Mouse (Mus musculus) limb, embryonic 15.5 days (tissue): ENCODE results near the gene Tapbpl. TPM values are rescaled to one million over a fixed set of nuclear protein-coding genes. Genes with fewer than 3 reads are reported as not detected.

Experiments
- ATAC-seq: fragments of 200-750 bp; cut with Nextera tagmentation; 2 replicates; pipeline ENCODE4 v1.8.0; 2017; ENCODE audit warnings: low read depth, moderate TSS enrichment; ENCODE audit not compliant: insufficient number of reproducible peaks, low FRiP score, low TSS enrichment
- H3K27ac ChIP-seq: fragments of 300-500 bp; sonication (generic); 2 replicates; pipeline ENCODE4 v1.5.1; 2015; ENCODE audit warnings: moderate library complexity, mild to moderate bottlenecking, inconsistent platforms
- H3K27me3 ChIP-seq: fragments of 300-500 bp; sonication (generic); 2 replicates; pipeline ENCODE4 v1.6.1; 2015; ENCODE audit warnings: inconsistent platforms
- H3K36me3 ChIP-seq: fragments of 300-500 bp; sonication (generic); 2 replicates; pipeline ENCODE4 v1.6.1; 2015; ENCODE audit warnings: inconsistent platforms
- H3K4me1 ChIP-seq: fragments of 300-500 bp; sonication (generic); 2 replicates; pipeline ENCODE4 v1.6.1; 2015; ENCODE audit warnings: inconsistent platforms
- H3K4me2 ChIP-seq: fragments of 300-500 bp; sonication (generic); 2 replicates; pipeline ENCODE4 v1.6.1; 2015; ENCODE audit warnings: mild to moderate bottlenecking, inconsistent platforms
- H3K4me3 ChIP-seq: fragments of 300-500 bp; sonication (generic); 2 replicates; pipeline ENCODE4 v1.5.1; 2015; ENCODE audit warnings: mild to moderate bottlenecking, inconsistent platforms
- H3K9ac ChIP-seq: fragments of 300-500 bp; sonication (generic); 2 replicates; pipeline ENCODE4 v1.6.1; 2015; ENCODE audit warnings: inconsistent platforms
- H3K9me3 ChIP-seq: fragments of 300-500 bp; sonication (generic); 2 replicates; pipeline ENCODE4 v1.6.1; 2016; ENCODE audit warnings: inconsistent platforms
- WGBS: fragments of 180-500 bp; shearing (Covaris S2); methylation state at CpG from one replicate; pipeline ENCODE4 v1.1.7; 2015; 5-methylcytosine and 5-hydroxymethylcytosine counted together
- polyA plus RNA-seq: library from polyadenylated mRNA; unstranded; fragments of >200 nt; fragmentation: Nextera tagmentation; extraction: Ambion mirVana; gene quantifications from 2 replicates; pipeline ENCODE4 v1.2.1, GENCODE M21; 2015

Tapbpl gene
- polyA plus RNA-seq, 1 experiment from 2014 or later = 5.7 TPM

DNA sequence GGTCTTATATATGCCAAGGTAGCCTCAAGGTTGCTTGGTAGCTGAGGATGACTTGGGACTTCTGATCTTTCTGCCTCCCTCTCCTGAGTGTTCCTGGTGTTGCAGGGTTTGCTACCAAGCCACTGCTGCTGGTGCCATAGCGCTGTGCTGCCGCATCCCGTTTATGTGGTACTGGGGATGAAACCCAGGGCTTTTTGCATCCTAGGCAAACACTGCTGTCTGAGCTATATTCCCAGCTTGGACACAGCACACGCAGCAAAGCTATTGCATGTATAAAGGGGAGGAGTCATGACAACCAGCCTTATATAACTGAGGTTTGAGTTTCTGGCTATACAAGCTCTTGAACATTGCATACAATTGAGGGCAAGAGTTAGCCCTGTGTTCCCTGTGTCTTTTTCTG is 5.8 kb upstream of the Tapbpl start:
- H3K27me3 ChIP-seq = no peaks in the 10 kb centered on the region
- H3K36me3 ChIP-seq = no peaks in the 10 kb centered on the region
- no peaks in the 10 kb centered on the region for H3K4me1 ChIP-seq
- ATAC-seq = no peak
- no peak overlapping the region for H3K4me3 ChIP-seq
- H3K27ac ChIP-seq = no peak overlapping the region
- no peak overlapping the region for H3K4me2 ChIP-seq
- no peak overlapping the region for H3K9ac ChIP-seq
- no peaks in the 10 kb centered on the region for H3K9me3 ChIP-seq
- WGBS = 81% methylated on average over 4 of the region's 4 CpGs

DNA sequence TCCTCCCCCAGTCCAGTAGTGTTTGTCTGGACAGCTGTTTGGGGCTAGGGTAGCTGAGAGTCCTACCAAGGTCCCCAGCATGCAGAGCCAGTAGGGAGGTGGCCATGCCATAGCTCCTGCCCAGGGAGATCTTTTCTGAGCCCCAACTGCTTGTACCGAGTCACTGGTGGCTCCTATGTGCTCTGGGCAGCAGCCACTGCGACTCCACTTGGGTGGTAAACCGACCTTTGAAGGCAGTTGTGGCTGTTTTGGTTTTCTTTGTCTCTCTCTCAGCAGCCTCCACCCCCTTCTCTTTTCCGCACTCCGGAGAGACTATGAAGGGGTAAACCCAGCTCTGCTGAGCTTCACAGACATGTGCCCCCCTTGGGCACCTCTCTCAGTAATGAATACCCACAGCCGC is 5.1 kb upstream of the Tapbpl start, which contains the start of gene Cd27:
Cd27 (minus strand) TSS at position 229 of the 400 bp plus-strand sequence.
- Histone ChIP-seq H3K4me1 (peaks cover 6% of the 10 kb centered on the region), H3K4me2 (no peak within 1 kb of the TSS), H3K9ac (no peak within 1 kb of the TSS), H3K27me3 (no peaks in the 10 kb centered on the region), H3K27ac (no peak within 1 kb of the TSS), H3K9me3 (no peaks in the 10 kb centered on the region), H3K4me3 (no peak within 1 kb of the TSS), H3K36me3 (no peaks in the 10 kb centered on the region)
- ATAC-seq = no peak
- 44% methylated on average over 6 of the region's 6 CpGs for WGBS

DNA sequence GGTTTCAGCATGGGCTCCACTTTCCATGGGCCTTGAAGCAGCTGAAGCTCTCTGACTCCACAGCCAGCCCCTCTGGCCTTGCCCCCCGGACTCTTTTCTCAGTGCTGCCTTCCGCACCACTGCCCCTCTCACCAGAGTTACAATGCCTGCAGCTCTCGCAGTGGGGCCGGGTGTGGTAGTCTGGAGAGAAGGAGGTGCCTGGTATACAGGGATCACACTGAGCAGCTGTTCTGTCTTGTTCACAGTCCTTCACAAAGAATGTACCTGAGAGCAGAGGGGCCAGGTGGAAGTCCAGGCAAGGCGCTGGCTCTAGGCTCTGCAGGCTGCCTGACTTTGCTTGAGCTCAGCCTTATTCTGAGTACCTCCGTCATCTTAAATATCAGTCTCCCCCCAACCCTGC is 4.7 kb upstream of the Tapbpl start:
- H3K9me3 ChIP-seq = no peaks in the 10 kb centered on the region
- H3K4me2 ChIP-seq = no peak overlapping the region
- H3K9ac ChIP-seq = no peak overlapping the region
- ATAC-seq = no peak
- WGBS = 84% methylated on average over 6 of the region's 6 CpGs
- H3K36me3 ChIP-seq = no peaks in the 10 kb centered on the region
- H3K27ac ChIP-seq = no peak overlapping the region
- no peak overlapping the region for H3K4me3 ChIP-seq
- no peaks in the 10 kb centered on the region for H3K27me3 ChIP-seq
- peaks cover 11% of the 10 kb centered on the region for H3K4me1 ChIP-seq

DNA sequence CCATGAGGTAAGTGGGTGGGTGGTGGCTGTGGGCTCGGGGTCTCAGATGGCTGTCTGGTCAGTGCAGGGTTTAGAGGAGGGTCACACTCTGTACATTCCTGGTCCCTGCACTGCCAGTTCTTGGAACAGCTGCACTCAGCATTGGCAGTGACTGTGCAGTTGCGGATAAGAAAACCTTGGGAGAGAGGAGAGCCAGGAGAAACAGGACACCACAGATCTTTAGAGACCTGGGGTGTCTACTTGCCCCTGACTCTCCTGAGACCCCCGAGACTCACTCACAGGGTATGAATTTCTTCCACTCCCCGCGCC is 2.8 kb upstream of the Tapbpl start:
- H3K4me1 ChIP-seq = peaks cover 18% of the 10 kb centered on the region
- H3K27ac ChIP-seq = 0 out of 2 replicates have a peak overlapping the region, but pooled peaks have one; percentile 22
- ATAC-seq = no peak
- no peak overlapping the region for H3K4me2 ChIP-seq
- 51% methylated on average over 5 of the region's 5 CpGs for WGBS
- no peak overlapping the region for H3K4me3 ChIP-seq
- no peaks in the 10 kb centered on the region for H3K36me3 ChIP-seq
- H3K9me3 ChIP-seq = no peaks in the 10 kb centered on the region
- no peak overlapping the region for H3K9ac ChIP-seq
- no peaks in the 10 kb centered on the region for H3K27me3 ChIP-seq

DNA sequence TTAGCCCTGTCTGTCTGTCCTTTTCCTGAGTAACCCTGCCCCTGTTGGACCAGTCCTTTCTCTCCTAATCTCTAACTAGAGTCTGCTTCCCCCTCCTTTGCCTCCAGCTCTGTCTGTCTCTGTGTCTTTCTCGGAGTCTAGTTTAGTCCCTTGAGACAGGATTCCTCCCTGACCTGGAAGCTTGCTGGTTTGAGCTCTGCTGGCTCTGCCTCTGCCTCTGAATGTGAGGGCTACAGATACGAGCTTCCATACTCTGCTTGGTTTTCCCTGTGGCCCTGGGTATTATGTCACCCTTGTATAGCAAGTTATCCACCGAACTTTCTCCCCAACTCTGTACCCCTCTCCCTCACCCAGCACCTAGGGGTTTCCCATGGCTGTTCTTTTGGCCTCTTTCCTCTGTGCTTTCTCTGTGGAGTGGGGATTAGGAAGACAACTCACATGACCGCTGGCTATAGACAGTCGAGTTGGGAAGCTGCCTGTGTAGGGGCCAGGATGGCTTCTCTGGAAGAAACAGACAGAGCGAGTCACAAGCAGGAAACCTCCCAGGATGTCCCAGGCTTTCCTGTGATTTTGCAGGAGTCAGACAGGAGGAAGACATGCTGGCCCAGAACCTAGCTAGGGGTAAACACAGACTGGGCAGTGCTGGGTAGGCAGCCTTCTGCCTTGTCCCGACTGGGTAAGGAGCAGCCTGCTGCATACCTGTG is 2.3 kb upstream of the Tapbpl start:
- Histone ChIP-seq H3K4me2 (no peak overlapping the region), H3K4me3 (no peak overlapping the region), H3K9me3 (no peaks in the 10 kb centered on the region), H3K9ac (no peak overlapping the region), H3K4me1 (peaks cover 18% of the 10 kb centered on the region), H3K36me3 (no peaks in the 10 kb centered on the region), H3K27me3 (no peaks in the 10 kb centered on the region), H3K27ac (0 out of 2 replicates have a peak overlapping the region, but pooled peaks have one; percentile 22)
- WGBS = 48% methylated on average over 7 of the region's 7 CpGs
- no peak for ATAC-seq

DNA sequence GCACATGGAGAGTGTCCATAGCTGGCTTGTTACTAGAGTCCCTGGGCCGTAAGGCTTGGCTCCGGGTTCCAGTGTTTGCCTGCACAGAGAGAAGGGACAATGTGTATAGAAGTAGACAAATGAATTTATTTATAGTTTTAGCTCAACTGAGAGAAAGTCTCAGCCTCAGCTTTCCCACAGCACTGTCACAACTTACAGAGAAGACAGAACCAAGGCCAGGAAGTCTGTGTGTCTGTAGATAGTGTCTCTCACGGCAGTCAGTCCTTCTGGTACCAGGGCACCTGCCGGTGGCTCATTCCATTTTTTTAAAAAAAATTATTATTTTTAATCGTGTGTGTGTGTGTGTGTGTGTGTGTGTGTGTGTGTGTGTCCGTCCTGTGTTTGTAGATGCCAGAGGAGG is 856 bp upstream of the Tapbpl start:
- peaks cover 18% of the 10 kb centered on the region for H3K4me1 ChIP-seq

DNA sequence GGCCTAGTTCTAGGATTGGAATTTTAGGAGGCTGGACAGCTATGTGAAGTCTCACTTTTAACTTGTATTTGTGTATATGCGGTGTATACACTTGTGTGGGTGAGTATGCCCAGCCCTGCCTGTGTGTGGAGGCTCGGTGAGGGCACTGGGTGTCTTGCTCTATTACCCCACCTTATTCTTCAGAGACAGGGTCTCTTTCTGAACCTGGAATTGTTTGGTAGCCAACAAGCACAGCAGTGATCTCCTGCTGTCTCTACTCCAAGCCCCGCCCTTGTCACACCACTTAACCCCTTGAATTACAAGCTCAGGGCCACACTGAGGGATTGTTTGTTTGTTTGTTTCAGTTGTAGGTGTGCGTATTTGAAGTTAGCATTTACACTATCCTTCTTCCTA is 381 bp upstream of the Tapbpl start:
- Histone ChIP-seq H3K9ac (no peak overlapping the region), H3K27ac (no peak overlapping the region), H3K4me3 (peak overlapping the region; percentile 48), H3K27me3 (no peaks in the 10 kb centered on the region), H3K4me1 (peaks cover 18% of the 10 kb centered on the region), H3K36me3 (no peaks in the 10 kb centered on the region), H3K9me3 (no peaks in the 10 kb centered on the region), H3K4me2 (peak overlapping the region; percentile 93)
- 0 out of 2 replicates have a peak, but pooled peaks have one; percentile 41 for ATAC-seq
- WGBS = 49% methylated on average over 4 of the region's 4 CpGs

More for the DNA sequence above, 856 bp upstream of the Tapbpl start:
- H3K27me3 ChIP-seq = no peaks in the 10 kb centered on the region
- no peak overlapping the region for H3K9ac ChIP-seq
- no peaks in the 10 kb centered on the region for H3K36me3 ChIP-seq
- H3K27ac ChIP-seq = no peak overlapping the region
- WGBS = 79% methylated on average over 6 of the region's 6 CpGs
- no peak overlapping the region for H3K4me2 ChIP-seq
- H3K9me3 ChIP-seq = no peaks in the 10 kb centered on the region
- no peak for ATAC-seq
- H3K4me3 ChIP-seq = no peak overlapping the region

DNA sequence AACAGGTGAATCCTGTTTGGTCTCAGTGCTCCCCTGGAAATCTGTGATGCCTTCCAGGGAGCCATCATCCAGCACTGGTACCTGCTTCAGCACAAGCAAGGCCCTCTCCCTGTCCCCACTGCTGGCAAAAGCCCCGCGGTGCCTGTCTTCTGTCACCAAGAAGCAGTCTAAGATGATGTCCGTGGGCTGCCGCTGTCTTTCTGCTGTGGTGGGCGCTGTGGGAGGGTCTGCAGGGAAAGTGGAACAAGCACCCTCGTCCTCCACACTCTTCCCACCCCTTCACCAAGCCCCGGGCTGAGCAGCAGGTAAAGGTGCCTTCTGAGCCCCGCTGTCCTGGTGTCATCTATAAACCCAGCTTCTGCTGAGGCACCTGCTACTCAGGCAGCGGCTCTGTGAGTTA is 1.1 kb downstream of the Tapbpl start:
- Histone ChIP-seq H3K9me3 (no peaks in the 10 kb centered on the region), H3K36me3 (peaks cover 3% of the 10 kb centered on the region; the same call in 1 of the 2 replicates), H3K27me3 (no peaks in the 10 kb centered on the region), H3K27ac (no peak overlapping the region), H3K4me1 (peaks cover 18% of the 10 kb centered on the region), H3K4me2 (0 out of 2 replicates have a peak overlapping the region, but pooled peaks have one; percentile 93), H3K9ac (no peak overlapping the region), H3K4me3 (no peak overlapping the region)
- no peak for ATAC-seq
- 59% methylated on average over 9 of the region's 9 CpGs for WGBS

DNA sequence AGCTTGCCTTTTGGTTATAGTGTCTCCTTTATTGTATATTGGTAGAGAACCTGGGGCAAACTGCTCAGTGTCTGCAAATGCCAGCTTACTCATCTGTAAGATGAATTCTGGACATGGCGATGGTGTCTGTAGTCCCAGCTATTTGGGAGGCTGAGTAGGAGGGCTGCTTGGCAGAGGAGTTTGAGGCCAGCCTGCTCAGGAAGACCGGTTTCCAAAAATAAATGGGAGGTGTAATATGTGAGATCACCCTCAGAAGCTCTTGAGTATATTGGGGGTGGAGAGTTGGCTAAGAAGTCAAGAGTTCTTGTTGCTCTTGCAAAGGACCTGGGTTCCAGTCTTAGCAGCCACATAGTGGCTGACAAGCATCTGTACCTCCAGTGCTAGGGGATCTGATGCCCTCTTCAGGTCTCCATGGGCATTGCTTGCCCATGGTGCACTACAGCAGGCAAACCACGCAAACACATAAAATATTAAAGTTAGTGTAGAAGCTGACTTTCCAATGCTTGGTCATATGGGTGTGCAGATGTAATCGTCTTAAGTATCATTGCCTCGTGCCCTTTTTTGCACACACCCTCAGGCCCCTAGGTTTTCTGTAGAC is 6.0 kb downstream of the Tapbpl start:
- Histone ChIP-seq H3K9ac (no peak overlapping the region), H3K36me3 (peaks cover 12% of the 10 kb centered on the region), H3K4me1 (peaks cover 2% of the 10 kb centered on the region; the same call in 1 of the 2 replicates), H3K4me2 (no peak overlapping the region), H3K9me3 (no peaks in the 10 kb centered on the region), H3K27me3 (no peaks in the 10 kb centered on the region), H3K27ac (no peak overlapping the region), H3K4me3 (no peak overlapping the region)
- 79% methylated on average over 5 of the region's 5 CpGs for WGBS
- ATAC-seq = no peak

DNA sequence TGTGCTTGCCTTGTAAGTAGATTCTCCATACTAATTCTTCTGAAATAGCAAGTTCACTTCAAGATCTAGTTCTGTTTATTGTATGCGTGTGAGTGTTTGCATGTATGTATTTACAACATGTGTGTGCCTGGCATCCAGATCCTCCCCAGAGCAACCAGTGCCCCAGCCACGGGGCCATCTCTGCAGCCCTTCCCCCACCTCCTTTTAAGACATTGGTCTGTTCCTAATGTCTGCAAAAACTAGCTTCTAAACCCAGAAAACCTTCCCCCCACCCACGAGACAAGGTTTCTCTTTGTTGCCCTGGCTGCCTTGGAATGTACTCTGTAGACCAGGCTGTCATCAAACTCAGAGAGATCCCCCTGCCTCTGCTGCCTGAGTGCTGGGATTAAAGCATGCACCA is 9.1 kb downstream of the Tapbpl start:
- Histone ChIP-seq H3K9me3 (no peaks in the 10 kb centered on the region), H3K4me2 (no peak overlapping the region), H3K9ac (no peak overlapping the region), H3K36me3 (peaks cover 12% of the 10 kb centered on the region), H3K27me3 (no peaks in the 10 kb centered on the region), H3K27ac (no peak overlapping the region), H3K4me1 (0 out of 2 replicates have a peak, but pooled peaks cover 3% of the 10 kb centered on the region), H3K4me3 (no peak overlapping the region)
- no peak for ATAC-seq
- 71% methylated on average over 3 of the region's 3 CpGs for WGBS

DNA sequence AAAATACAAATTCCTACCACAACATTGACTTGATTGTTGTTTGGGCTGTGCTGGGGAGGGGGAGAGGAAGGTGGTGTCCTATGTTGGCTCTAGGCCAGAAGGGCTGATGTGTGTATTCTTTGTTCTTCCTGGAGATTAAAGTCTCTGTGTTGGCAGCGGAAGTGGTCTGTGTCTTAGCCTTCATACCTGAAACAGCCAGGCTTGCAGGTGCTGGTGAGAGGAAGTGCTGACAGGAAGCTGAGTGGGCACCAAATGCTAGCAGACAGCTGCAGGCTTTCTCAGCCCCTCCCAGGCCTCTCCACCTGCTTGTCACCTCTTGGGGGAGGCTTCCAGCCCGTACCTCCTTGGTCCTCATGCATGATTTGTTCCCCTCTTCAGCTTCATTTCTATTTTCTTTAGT is 9.5 kb downstream of the Tapbpl start:
- WGBS = 59% methylated on average over 2 of the region's 2 CpGs
- ATAC-seq = no peak
- Histone ChIP-seq H3K27me3 (no peaks in the 10 kb centered on the region), H3K4me2 (no peak overlapping the region), H3K4me1 (0 out of 2 replicates have a peak, but pooled peaks cover 3% of the 10 kb centered on the region), H3K9me3 (no peaks in the 10 kb centered on the region), H3K4me3 (no peak overlapping the region), H3K27ac (no peak overlapping the region), H3K9ac (no peak overlapping the region), H3K36me3 (peaks cover 12% of the 10 kb centered on the region)

DNA sequence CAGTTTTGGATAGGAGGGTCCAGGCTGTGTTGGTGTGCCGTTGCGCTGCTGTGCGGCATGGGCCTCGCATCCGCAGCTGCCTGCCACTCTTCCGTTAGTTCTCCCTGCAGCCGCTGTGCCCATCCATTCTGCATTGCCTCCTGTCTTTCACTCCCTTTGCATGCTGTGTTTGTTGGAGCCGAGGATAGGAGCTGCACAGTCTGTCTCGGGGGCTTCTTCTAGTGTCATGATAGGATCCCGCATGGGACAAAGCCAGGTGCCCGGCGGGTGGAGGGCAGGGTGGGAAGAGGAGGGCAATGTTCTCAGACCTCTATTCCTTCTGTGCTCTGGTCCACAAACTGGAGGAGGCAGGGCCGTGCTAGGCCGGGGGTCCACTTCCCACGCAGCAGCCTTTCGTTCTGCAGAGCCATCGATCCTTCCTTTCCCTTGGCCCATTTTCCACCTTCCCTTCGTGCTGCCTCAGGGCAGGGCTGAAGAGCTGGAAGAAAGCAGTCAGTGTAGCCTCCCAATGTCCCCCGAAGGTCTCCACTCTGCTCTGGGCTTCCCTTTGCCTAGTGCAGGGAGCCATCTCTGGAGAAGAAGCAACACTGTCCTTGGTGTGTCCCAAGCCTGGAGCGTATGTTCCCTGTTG is 10.4 kb downstream of the Tapbpl start:
- H3K9ac ChIP-seq = no peak overlapping the region
- no peak overlapping the region for H3K4me2 ChIP-seq
- peaks cover 9% of the 10 kb centered on the region; the same call in 1 of the 2 replicates for H3K36me3 ChIP-seq
- H3K4me3 ChIP-seq = no peak overlapping the region
- WGBS = 87% methylated on average over 20 of the region's 20 CpGs
- peaks cover 11% of the 10 kb centered on the region for H3K4me1 ChIP-seq
- no peaks in the 10 kb centered on the region for H3K27me3 ChIP-seq
- ATAC-seq = no peak
- H3K9me3 ChIP-seq = no peaks in the 10 kb centered on the region
- H3K27ac ChIP-seq = no peak overlapping the region
